Mouse (Mus musculus): ENCODE data around the gene Rusc1. TPM values are rescaled to one million over a fixed set of nuclear protein-coding genes. Genes with fewer than 3 reads are reported as not detected.

Rusc1 gene
- polyA plus RNA-seq (2017; shearing (Covaris generic)), result 100 to 1,000 TPM in 1 of 2 experiments, 10 to 100 TPM in 1; 62.1 to 106 TPM

DNA sequence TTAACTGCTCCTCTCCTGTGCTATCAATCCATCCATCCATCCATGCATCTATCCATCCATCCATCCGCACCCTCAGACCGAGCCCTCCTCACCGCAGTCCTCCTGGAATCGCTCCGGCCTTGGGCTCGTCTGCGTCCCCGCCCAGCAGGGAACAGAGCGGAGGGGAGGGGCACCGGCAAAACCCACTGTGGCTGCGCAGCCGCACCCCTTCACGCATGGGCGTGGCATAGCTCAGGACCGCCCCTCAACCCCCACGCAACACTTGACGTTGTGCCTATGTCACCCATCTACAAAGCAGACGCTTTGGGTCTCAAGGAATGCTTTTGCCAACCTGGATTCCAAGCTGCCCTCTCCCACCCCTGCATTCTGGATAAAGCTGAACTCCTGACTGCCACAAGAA is at the start of gene Rusc1:
Rusc1 (minus strand) TSS at position 137 of the 400 bp plus-strand sequence.
- ATAC-seq, result no peak

DNA sequence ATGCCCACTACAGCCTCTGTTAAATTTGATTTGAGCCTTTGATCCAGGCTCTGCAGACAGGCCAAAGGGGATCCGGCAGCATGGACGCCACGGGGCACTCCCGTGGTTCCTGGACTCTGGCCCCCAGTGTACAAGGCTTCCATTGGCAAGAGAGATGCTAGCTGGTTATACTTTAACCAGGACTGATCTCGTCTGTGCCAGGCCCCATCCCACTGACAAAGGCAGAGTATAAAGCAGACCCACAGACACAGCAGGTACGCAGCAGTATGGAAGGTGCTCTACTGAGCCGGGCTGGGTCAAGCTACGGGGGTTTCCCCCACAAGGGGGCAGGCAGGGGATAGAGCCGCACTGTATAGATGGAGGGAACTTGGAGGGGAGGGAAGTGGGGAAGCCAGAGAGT is 43.3 kb upstream of the Rusc1 start:
- no peak for ATAC-seq

DNA sequence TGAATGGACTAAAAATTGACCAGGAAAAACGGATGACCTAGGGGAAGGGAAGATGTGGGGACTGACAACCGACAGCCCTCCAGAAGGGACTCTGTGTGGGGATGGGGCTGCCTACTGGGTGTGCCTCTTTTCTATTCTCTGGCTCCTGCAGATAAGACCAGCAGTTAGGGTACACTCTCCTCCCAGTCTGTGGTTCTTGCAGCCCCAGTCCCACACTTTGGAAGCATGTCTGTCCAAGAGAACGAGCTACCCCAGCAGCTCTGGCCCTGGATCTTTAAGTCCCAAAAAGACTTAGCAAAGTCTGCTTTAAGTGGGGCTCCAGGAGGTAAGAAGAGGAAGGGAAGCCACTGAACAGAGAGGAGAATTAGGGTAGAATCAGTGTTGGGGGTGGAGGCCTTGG is 42.8 kb upstream of the Rusc1 start, which contains the start of gene Pklr:
Pklr (plus strand) TSS at position 185 of the 400 bp plus-strand sequence.
- ATAC-seq, result no peak

DNA sequence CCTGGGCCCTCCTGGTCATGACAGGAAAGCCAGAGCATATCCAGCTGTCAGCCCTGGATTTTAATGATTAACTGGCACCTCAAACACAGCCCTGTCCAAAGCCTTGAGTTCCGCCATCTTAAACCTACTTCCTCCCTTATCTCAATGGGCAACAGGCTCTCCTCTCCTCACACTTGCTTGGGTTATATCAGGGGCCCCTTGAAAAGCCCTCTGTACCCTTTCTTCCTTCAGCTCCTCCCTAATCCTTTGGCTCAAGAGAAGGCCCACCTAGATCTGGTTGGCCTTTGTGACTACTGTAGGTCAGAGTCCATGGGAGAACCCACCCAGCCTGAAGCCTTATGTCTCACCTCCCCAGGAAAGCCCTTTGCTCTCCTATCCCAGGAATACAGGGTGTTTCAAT is 40.6 kb upstream of the Rusc1 start:
- no peak for ATAC-seq

DNA sequence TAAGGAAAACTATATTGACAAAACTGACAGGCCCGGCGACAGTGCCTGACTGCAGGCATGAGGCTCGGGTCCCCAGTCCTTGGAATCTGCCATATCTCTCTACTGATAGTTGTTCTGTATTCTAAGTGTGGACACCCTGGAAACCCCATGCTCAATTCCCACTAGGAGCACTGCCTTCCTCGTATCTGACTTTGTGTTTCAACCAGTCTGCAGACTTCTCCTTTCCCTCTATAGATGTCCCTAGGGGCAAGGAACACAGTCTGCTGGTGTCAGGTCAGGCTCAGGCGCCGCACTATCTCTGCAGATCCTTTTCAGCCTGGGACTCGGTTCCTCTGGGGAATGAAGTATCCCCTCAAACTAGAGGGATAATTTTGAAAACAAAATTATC is 39.9 kb upstream of the Rusc1 start:
- ATAC-seq, result no peak

DNA sequence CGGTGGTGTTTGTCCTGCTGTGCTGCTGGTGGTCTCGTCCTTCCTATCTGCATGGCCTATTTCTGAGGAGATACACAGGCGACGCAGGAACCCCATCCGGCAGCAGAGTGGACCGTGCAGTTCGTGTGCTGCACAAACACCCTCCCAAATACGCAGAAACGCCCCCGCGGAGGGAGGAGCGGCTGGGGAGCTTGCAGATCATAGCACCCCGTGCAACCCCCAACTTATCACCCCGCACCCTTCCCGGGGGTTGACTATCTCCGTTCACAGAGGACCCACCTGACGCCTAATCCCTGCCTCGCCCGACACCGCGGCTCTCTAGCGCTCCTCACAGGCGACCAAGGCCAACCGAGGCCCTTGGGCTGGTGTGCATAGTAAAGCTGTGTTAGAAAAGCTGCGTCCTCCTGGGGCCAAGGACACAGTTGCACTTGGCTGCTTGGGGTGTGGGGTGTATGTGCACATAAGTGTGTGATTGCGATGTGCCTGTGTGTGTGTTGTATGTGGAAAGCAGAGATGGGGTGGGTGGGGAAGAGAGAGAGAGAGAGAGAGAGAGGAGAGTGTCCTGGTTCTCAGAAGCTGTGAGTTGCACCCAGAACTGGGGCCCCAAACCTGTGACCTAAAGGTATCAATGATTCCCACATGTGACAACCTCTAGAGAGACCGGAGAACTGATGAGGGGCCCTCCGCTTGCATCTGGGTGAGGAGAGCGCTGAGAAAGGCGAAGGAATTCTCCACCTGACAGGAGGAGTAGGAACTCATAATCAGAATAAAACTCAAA is 39.4 kb upstream of the Rusc1 start:
- peak; percentile 32 for ATAC-seq

DNA sequence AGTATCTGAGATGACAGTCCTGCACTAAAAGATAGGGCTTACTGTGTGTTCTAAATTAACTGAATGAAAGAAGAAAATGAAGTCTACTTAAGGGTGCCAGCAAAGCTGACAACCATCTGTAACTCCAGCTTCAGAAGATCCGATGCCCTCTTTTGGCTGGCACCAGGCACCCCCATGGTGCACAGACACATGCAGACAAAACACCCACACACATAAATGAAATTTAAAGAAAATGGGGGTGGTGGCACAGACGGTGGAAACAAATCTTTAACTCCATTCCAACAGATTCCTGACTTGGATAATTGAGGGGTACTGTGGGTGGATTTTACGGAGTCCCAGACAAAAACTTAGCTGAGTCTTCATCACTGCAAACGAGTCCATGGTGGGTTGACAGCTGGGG is 38.7 kb upstream of the Rusc1 start:
- ATAC-seq, result no peak

DNA sequence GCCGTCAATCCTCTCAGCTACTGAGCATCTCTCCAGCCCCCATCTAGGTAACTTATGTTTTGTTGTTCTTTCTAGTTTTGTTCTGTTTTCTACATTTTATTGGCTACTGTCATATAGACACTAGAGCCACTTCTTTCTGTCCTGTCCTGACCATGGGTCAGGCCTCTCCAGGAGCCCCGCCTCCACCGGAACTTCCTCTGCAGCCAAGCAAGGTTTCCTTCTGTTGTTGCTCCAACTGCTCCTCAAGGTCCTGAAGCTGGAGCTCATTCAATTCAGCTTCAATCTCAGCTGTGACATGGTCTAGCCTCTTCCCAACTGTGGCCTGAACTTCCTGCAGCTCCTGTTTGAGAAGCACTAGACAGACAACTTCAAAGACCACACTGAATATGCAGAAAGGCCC is 36.8 kb upstream of the Rusc1 start:
- no peak for ATAC-seq

DNA sequence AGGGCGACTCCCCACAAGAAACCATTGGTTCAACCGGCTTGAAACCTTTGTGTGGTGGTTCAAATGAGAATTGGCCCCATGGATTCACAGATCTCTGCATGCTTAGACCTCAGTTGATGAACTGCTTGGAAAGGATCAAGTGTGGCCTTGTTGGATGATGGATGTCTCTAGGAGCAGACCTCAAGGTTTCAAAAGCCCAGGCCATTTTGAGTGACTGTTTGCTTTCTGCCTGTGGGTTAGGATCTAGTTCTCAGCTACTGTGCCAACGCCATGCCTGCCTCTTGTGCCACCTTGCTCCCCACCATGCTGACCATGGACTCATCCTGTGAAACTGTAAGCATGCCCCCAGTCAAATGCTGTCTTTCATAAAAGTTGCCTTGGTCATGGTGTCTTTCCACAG is 32.9 kb upstream of the Rusc1 start:
- ATAC-seq, result no peak

DNA sequence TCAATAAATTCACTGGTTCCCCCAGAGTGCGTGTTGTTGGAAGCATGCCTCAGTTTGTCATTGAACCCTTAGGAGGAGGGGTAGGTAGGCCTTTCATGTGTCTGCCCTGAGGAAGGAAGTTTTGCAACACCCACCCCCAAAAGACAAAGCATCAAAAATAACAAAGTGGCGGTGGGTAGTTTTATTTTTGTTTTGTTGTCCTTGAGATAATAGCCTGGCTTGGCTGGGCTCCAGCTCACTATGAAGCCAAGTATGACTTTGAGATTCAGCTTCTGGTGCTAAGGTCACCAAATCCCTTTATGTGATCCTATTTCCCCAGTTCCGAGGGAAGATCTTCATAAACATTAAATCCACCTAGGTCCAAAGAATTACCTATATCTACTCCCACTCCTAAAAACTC is 31.1 kb upstream of the Rusc1 start:
- ATAC-seq, result no peak

DNA sequence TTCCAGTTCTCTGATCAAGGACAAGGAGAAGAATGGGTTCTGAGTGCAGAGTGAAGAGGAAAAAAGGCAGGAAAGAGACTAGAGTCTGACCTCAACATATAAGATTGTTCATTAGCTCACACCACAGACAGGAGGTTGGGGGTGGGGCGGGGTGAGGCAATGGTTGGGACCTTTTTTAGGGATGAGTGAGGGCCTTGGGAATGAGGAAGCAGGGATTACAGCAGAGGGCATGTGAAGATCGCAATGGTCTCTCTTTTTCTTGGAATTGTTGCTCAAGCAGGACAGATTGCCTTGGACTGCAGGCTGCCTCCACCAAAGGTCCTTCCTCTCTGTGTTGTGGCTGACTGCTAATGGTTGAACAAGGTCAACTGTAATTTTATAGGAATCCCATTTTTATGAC is 30.2 kb upstream of the Rusc1 start:
- ATAC-seq, result no peak

DNA sequence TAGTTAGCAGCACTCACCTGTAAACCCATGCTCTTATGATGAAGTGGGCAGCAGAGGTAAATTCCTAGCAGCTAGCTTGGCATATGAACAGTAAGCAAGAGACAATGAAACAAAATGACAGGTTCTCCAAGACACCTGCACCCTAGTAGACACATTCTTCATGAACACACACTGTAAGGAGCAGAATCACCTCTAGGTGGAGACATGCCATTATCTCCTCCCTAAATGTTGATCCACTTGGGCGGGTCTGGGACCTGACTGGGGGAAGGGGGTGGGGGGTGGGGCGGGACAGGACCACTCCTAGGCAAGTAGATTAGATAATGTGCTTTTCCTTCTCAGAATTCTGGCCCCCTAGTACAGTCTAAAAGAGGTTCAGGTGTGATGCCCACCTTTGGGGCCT is 22.4 kb upstream of the Rusc1 start:
- peak; percentile 75 for ATAC-seq

DNA sequence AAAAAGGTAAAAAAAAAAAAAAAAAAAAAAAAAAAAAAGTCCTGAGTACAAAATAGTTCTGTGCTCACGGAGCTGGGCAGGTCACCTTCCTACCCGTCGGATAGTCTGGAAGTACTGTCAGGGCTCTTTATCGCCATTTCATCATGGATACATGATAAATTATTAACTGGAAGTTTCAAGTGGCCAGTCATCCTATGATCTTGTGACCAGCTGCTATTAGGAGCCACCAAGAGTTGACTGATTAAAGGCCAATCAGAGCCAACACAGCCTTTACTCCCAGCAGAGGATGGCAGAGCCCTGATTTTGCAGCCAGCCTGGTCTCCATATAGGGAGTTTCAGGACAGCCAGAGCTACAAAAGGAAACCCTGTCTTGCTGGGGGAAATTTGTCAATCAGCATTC is 19.9 kb upstream of the Rusc1 start:
- no peak for ATAC-seq

DNA sequence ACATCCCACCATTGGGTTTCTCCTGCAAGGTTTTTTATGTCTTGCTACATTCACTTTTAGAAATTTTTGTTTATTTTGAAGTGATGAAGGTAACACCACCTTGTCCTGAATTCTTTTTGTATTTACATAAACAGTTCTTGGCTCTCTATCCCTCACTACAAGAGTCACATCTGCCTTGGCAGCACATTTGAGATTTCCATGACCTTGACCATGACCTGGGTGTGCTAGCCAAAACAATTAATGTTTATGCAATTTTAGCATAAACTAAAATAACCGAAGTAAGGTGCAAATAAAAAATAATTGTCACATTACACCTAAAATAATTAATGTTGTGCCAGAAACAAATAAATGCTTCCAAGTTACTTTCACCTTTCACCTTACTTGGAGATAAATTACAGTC is 15.0 kb upstream of the Rusc1 start:
- ATAC-seq, result no peak

DNA sequence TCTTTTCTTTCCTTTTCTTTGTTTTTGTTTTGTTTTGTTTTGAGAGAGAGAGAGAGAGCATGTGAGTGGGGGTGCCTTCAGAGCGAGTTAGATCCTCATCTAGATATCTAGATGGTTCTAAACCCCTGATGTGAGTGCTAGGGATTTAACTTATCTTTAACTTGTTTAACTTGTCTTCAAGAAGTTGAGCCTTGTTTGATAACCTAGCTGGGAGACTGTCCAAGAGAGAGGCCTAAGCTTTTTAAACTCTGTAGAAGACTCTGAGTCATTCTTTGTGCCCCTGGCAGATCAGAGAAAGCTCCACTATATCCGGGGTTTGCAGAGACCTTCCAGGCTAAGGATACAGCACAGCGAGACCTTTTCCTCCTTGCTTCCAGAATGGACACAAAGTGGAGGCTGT is 14.4 kb upstream of the Rusc1 start:
- ATAC-seq, result no peak

DNA sequence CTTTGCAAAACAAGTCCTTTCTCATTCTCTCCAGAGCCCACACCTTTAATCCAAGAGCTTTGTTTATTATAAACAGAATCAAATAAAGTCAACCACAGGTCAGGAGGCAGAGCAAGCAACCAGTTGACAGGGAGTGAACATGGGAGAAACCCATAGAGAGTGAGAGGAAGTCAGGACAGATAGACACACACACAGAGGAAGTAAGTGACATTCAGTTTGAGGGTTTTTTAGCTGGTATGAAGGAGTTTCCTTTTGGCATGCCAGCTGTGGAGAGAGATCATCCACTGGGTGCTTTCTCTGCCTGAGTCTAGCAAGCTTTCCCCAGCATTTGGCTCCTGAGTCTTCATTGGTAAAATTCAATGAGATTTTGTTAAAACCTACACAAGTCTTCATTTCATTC is 13.8 kb upstream of the Rusc1 start:
- no peak for ATAC-seq

DNA sequence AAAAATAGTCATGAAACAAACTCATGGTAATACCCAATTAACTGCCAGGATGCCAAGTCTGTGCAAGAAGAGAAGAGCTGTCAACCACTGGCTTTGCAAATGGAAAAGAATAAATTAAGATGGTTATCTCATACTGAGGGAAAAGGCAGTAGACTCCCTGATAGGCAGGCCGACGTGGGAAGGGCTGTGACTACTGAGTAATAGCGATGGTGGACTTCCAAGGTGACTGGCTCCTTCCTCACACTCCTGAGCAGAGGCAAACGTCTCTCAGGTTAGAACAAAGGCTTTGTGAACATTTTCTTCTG is 10.1 kb upstream of the Rusc1 start:
- ATAC-seq, result no peak

DNA sequence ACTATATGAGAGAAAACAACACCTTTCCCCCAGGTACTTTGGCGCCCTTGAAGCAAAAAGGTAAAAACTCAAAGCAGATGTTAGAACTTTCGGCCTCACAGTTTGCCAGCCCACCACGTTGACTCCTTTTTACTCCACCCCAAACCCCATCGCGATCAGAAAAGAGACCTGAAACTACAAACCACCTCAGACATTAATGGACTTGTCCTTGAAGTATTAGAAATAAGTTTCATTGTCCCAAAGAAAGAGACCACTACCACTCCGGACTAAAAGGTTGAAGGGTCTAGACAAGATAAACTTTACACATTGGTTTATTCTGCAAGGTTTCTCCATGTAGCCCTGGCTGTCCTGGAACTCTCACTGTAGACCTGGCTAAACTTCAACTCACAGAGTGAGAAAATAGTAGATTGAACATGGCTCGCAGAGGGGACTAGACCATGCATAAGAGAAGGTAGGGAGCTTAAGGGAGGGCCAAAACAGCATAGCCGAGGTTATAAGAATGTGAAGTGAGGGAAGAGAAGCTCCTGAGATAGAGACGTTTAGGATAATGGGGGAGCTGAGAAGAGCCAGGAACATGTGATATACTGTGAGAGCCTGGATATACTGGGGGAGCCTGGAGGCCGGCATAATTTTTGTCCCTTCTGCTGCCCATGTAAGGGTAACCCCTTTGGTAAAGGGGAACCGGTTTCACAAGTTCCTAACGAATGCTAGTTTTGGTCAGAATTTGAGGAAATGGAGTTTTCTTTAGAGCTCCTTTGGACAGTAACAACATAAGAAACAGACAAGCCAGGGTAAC is 9.6 kb upstream of the Rusc1 start:
- ATAC-seq, result no peak

DNA sequence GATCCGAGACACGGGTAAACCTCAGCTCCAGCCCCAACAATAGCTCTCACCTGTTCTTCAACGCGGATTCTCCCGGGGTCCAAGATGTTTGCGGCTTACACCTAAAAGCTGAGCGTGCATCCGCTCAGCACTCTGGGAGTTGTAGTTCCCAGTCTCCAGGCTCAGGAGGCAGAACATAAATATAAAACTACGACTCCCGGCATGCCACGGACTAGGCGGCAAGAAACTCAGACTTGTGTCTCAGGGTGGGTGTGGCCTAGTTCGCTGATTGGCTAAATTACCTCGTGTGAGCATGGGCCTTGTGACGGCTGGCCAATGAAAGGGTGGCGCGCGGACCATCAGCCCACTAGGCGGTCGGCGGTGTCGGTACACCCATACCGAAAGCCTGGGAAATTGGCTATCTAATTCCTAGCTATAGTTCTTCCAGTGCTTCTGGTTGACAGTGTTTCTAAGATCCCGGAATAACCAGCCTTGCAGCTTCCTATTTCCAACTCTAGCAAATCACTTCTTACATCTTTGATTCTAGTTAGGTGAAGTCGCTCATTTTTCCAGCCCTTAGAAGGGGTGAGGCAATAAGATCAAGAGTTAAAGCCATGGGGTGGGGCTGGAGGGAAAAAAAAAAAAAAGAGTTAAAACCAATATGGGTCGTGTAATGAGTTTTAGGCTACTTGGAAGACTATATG is 8.8 kb upstream of the Rusc1 start, which contains the start of gene Fdps:
Fdps (minus strand) TSS at position 148 of the 683 bp plus-strand sequence.
- peak; percentile 99 for ATAC-seq

DNA sequence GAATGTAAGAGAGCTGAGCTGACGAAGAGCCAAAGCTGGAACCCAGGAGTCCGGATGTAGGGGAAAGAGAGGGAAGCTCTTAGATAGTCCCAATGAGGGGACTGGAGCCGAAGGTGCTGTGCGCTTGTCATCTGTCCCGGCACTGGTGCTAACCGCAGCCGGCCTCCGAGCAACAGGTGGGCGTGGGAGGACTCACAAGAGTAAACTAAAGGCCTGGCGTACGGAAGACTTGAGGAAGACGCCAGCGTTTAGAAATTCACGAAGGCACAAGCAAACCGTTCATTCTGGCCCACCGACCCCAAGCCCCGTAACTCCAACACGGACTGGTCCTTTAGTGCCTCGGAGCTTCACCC is 8.3 kb upstream of the Rusc1 start:
- ATAC-seq, result peak; percentile 10

DNA sequence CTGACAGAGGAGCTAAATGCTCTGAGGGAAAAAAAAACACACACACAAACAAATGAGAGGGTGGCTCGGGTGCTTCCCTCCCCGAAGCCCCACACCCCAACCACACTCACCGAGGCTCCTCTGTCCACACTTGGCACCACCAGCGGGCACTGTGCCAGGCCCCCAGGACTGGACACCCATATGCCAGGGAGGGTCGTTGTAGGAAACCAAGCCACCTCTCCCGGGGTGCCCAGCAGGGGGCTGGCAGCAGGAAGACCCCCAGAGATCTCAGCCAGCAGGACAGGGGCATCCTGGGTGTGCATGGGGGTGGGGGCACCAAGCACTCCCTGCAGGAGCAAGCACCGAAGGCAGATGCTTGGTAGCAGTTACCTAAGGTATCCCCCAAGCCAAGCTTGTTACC is 7.7 kb upstream of the Rusc1 start, which contains the start of gene Gm43738:
Gm43738 (minus strand) TSS at position 289 of the 400 bp plus-strand sequence.
- no peak for ATAC-seq

DNA sequence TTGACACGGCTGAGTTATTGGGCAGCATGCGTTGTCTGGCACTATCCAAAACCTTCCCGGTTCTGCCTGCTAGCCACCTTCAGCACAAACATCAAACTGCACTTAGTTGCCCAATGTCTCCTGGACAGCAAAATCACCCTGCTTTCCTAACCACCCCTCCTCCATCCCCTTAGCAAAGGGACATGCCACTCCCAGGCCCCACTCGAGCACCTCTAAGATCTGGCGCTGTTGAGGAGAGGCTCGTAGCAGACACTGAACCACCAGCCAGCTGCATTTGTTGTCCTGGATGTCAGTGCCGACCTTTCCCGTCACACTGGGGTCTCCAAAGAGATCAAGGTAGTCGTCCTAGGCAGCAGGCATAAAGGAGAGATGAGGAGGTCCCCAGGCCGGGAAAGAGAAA is 910 bp upstream of the Rusc1 start:
- no peak for ATAC-seq

DNA sequence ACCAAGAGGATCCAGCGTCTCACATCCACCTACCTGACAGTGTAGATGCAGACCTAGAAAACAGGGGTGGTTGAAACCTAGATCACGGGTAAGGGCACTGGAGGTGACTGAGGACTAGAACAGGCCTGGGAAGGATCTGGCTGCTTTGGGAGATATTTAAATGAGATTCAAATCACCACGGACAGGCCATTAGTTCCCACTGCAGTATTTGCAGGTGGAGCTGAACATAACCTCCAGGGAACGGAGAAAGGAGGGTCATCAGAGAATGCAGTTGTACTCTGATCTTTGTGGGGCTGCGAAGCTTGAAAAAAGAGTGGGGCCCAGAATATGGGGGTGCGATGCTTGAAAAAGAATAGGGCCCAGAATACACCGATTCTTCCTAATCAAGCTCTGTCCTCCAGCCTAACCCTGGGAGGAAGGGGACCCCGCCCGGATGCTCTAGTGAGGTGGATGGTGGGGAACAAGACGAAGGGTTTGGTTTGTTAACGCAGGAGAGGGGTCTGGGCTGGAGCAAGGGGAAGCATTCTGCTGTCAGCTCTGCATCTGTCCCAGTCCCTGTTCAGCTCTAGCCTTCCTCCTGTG is 511 bp downstream of the Rusc1 start:
- no peak for ATAC-seq
